Mouse (Mus musculus) cerebellum, adult 9-11 months (tissue): ENCODE measurements at regions not wholly inside any gene's neighbourhood (a gene's known extent, or its start where the extent isn't known, plus 50 kb on each side); places are given as distances from the start of the nearest gene placed in this dataset.

Experiments
- DNase-seq: peaks from one replicate; pipeline ENCODE4 v3.0.0; 2022

- no peak for DNase-seq
Observed at GRCm38 (mm10) chr2:94248948-94249347, 91.2 kb upstream of the Hsd17b12 start.

GRCm38 (mm10) chr2:94246851-94247471 lies 89.2 kb upstream of the Hsd17b12 start:
- peak; percentile 83 for DNase-seq

GRCm38 (mm10) chr2:94246180-94246611 lies 88.4 kb upstream of the Hsd17b12 start:
- DNase-seq, result peak; percentile 64

- DNase-seq, result peak; percentile 89
Observed at GRCm38 (mm10) chr2:94245305-94245959, 87.7 kb upstream of the Hsd17b12 start.

GRCm38 (mm10) chr2:94244140-94244539 lies 86.4 kb upstream of the Hsd17b12 start:
- no peak for DNase-seq

GRCm38 (mm10) chr2:94243053-94243916 lies 85.5 kb upstream of the Hsd17b12 start:
- DNase-seq, result peak; percentile 65

GRCm38 (mm10) chr2:94242406-94243052 lies 84.8 kb upstream of the Hsd17b12 start:
- peak; percentile 64 for DNase-seq

GRCm38 (mm10) chr2:94242051-94242397 lies 84.3 kb upstream of the Hsd17b12 start:
- DNase-seq, result no peak

GRCm38 (mm10) chr2:94241301-94242050 lies 83.7 kb upstream of the Hsd17b12 start:
- DNase-seq, result peak; percentile 84

GRCm38 (mm10) chr2:94240411-94240810 lies 82.6 kb upstream of the Hsd17b12 start:
- no peak for DNase-seq

- no peak for DNase-seq
Observed at GRCm38 (mm10) chr2:94239573-94239972, 81.8 kb upstream of the Hsd17b12 start.

- no peak for DNase-seq
Observed at GRCm38 (mm10) chr2:94236479-94236878, 78.7 kb upstream of the Hsd17b12 start.

GRCm38 (mm10) chr2:94233597-94233996 lies 75.8 kb upstream of the Hsd17b12 start:
- DNase-seq, result no peak

- DNase-seq, result no peak
Observed at GRCm38 (mm10) chr2:94219421-94219820, 61.7 kb upstream of the Hsd17b12 start.

GRCm38 (mm10) chr2:94217481-94217880 lies 59.7 kb upstream of the Hsd17b12 start:
- no peak for DNase-seq

GRCm38 (mm10) chr2:94215455-94215854 lies 57.7 kb upstream of the Hsd17b12 start:
- no peak for DNase-seq
